Mouse (Mus musculus): ENCODE data around the gene Srsf9.
"Not testable (repeated sequence)": the region's sequence is repeated elsewhere in the genome, so short reads cannot be mapped to it uniquely, and the experiment has no call there.

Gene Srsf9

DNA sequence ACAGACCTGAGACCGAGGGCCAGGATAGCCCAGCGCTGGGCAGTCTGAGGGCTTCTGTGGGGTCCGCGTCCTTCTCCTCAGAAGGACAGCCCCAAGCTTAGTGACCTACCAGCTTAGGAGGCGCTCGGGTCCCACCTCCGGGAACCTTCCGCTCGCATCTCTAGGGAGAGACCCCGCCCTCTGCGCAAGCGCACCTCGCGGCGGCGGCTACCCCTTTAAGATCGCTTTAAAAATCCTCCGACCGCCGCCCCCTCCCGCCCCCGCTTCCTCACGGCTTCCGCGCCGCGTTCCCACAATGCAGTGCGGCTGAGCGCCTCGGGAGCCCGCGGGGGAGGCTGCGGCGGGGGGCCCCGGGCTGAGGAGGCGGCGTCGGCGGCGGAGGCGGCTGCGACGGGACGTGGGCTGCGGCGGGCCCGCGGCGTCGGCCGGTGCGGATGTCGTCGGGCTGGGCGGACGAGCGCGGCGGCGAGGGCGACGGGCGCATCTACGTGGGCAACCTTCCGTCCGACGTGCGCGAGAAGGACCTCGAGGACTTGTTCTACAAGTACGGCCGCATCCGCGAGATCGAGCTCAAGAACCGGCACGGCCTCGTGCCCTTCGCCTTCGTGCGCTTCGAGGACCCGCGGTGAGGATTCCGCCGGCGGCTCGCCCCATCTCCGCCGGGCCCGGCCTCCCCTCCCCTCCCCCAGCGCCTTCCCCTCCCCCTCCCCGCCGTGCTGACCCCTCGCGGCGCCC is at the start of gene Srsf9:
Srsf9 (plus strand) TSS at position 303 of the 735 bp plus-strand sequence.
- DNase-seq (ENCODE audit: extremely low read depth, low read depth, low spot score) = no peak

DNA sequence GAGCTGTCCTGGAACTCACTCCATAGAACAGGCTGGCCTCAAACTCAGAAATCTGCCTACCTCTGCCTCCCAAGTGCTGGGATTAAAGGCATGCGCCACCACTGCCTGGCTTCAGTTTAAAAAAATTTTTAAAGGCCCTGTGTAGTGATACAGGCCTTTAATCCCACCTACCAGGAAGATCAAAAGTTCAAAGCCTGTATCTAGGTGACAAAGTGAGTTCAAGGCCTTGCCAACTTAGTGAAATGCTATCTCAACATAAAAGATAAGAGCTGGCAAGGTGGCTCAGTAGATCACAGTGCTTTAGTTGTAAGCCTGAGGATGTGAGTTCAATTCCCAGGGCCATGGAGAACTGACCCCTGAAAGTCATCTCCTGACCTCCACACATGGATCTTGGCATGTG is 48.9 kb upstream of the Srsf9 start:
- DNase-seq (ENCODE audit: extremely low read depth, low read depth, low spot score) = no peak

DNA sequence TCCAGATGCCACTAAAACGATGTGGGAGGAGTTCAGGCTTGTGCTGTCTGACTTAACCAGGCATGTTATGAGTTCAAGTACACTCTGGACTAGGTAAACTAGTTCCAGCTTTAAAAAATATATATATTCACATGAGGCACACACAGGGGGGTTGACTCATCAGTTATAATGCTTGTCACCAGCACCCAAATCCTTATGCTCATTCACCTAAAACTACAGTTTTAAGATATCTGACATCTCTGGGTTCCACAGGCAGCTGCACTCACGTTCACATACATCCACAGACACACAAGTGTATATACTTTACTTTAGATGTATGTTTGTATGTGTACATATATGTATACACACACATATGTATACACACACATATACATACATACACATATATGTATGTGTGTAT is 48.2 kb upstream of the Srsf9 start:
- DNase-seq (ENCODE audit: extremely low read depth, low read depth, low spot score) = no peak

DNA sequence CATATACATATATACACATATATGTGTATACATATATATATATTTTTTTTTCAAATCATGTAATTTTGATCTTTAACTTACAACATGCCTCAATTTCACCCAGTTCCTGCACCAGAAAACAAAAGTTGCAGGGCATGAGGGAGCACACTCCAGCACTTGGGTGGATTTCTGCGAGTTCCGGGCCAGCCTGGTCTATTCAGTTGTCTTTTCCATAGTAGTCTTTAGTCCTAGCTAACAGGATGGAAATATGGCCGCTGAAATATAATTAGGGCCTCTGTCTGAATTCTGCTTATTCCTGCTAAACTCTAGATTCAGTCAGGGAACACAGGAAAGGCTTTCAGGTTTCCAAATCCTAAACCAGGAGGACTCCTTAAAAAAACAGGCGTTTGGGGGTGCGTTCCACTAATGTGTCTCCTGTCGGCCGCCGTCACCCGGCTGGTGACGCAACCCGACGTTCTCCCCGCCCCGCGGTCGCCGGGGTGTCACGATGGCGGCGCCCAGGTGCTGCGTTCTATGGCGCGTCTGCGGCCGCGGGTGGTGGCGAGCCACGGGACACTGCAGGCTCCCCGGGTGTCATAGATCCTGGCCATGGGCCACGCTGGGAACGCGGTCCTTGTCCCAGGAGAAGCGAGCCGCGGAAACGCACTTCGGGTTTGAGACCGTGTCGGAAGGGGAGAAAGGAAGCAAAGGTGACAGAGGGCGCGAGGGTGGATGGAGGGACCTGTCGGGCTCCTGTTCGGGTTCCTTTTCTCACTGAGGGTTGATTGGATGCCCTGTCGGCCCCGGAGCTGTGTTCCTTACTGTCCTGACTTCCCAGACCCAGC is 47.5 kb upstream of the Srsf9 start, which contains the start of gene Coq5:
Coq5 (plus strand) TSS at position 441 of the 824 bp plus-strand sequence.
- no peak for DNase-seq (ENCODE audit: extremely low read depth, low read depth, low spot score)

DNA sequence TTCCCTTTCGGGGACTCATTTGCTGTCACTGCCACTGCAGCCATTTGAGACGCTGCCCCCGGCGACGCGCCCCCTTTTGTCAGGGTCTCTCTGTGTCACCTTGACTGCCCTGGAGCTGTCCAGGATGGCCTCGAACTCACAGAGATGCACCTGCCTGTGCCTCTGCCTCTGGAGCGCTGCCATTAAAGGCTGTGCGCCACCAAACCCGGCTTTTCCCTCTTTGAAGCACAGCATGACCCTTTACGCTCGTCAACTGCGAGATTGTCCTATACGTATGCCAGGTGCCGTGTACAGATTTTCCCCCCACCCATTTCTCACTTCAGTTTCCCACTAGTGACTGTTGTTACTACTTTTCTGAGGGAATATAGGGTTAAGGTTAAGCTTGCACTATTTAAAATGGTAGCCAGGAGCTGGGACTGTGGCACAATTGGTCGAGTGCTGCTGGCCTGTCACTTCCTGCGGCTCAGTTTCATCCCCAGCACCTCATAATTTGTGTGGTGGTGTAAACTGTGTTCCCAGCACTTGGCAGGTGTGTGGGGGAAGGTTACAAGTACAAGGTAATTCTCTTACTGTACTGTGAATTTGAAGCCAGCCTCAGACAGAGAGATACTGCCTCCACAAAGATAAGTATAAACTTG is 46.8 kb upstream of the Srsf9 start:
- no peak for DNase-seq (ENCODE audit: extremely low read depth, low read depth, low spot score)

DNA sequence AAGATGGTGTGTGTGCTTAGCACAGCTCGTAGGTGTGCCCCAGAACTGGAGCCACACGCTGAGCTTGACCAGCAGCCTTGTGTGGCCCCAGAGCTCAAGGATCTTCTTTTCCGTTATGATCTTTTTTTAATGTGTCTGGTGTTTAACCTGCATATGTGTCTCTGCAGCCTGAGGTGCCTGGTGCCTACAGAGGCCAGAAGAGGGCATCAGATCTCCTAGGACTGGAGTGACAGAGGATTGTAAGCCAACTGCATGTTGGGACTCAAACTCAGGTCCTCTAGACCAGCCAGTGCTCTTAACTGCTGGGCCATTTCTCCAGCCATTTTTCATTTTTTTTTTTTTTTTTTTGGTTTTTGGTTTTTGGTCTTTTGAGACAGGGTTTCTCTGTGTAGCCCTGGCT is 42.2 kb upstream of the Srsf9 start:
- DNase-seq (ENCODE audit: extremely low read depth, low read depth, low spot score) = no peak

DNA sequence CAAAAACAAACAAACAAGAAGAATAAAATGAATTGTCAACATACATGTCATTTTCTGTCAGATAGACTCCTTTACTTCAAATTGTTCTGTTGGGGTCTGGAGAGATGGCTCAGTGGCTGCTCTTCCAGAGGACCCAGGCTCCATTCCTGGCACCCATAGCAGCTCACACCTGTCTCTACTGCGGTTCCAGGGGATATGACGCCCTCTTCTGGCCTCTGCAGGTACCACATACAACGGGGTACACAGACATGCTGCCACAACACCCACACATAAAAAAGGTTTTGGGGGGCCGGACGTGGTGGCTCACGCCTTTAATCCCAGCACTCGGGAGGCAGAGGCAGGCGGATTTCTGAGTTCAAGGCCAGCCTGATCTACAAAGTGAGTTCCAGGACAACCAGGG is 32.8 kb upstream of the Srsf9 start:
- no peak for DNase-seq (ENCODE audit: extremely low read depth, low read depth, low spot score)

DNA sequence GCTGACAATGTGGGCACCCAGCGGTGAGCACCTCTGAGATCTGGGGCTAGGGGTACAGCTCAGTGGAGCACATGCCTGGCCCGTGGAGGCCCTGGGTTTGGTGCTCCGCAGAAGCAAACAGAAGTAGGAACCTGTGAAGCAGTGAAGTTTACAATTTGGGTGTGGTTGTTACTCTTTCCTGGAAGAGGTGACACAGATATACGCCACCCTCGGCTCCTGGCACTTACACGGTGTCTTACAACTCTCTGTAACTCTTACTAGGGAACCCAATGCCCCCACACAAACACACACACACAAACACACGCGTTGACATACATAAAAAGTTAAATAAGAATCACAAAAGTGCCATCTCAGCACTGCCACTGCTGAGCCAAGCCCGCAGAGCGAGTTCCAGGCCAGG is 30.6 kb upstream of the Srsf9 start:
- no peak for DNase-seq (ENCODE audit: extremely low read depth, low read depth, low spot score)

DNA sequence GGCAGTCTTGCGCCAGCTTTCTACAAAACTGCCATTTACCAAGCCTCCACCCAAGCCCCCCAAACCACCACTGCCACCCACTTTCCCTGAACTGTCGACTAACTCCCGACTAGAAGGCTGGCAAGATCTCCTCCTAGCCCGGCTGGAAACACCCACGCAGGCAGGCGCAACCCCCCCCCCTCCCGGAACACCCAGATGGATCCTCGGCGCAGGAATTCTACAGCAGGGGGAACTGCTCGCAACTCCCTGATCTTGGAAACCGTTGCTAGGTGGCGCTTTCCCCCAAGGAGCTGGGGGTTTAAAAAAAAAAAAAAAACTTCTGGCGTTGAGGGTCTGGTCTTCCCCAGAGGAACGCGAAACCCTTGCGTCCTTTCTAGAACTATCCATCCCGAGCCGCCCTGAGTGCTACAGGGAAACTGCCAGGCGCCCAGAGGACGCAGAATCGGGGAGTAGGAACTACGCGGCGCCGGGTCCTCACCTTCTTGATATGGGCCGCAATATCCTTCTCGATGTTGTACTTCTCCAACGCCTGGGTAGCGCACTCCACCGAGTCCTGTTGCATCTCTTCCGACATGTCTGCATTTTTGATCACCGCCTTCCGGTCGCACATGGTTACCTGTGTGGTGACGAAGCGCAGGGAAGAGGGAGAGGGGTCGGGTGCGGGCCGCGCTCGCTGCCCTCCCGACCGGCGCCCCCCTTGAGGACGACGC is 26.8 kb upstream of the Srsf9 start:
- DNase-seq (ENCODE audit: extremely low read depth, low read depth, low spot score) = no peak

DNA sequence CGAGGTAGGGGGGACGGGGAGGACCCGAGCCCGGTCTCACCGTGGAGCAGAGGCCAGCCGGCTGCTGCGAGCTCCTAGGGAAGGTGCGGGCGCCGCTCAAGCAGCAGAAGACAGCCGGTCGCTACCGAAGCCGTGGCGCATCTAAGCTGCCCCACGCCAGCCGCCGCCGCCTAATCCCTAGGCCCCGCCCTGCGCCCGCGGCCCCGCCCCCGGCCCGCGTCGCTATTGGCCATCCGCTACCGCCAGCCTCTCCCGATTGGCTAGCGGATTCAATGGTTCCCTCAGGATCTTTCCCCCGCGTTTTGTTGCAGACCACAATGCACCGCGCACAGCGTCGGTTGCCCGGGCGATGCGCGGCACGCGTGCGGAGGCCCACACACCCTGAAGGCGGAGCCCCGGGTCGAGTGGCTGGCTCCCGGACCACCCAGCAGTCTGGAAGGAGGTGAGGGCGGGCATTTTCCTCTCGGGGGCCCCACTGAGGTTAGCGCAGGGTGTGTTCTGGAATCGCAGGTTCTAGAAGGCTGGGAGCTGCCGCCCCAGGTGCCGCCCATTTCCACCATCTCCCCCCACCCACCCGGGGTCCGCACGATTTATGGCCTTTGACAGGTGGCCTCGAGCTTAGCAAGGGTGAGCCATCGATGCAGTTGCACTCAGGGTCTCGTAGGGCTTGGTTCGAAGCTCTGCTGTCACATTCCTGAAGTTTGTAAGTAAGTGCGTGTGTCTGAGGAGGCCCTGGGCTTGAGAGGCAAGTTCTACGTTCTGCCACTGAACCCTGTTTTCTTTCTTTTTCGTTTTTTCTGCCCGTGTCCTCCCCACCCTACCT is 26.0 kb upstream of the Srsf9 start, which contains the start of gene Dynll1:
Dynll1 (minus strand) TSS at position 208 of the 823 bp plus-strand sequence.
- no peak for DNase-seq (ENCODE audit: extremely low read depth, low read depth, low spot score)

DNA sequence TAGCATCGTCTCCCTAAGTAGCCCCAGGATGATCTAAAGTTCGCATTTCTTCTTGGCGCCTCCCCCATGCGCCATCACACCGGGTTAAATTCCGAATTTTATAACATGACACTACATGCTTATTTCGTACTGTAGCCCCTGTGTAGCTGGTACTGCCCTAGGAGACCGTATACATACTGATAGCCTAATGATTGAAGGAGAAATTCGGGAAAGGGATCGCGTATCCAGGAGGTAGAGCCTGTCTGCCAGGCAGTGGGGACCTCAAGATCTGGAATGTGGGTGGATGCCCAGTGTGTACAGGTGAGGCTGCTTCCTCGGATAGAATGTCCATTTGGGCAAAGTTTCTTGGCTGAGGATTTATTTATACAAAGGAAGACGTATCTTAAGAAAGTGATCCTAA is 25.4 kb upstream of the Srsf9 start:
- DNase-seq (ENCODE audit: extremely low read depth, low read depth, low spot score) = no peak

DNA sequence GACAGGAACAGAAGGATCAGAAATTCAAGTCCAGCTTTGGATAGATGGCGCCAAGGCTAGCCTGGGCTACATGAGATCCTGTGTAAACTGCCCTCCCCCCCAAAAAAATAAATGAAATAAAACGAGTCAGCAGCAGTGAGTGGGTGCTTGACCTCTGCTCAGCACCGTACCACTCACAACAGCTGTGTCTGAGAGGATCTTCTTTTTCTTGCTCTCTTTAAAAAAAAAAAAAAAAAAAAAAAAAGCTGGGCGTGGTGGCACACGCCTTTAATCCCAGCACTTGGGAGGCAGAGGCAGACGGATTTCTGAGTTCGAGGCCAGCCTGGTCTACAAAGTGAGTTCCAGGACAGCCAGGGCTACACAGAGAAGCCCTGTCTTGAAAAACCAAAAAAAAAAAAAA is 24.8 kb upstream of the Srsf9 start:
- not testable (repeated sequence) for DNase-seq (ENCODE audit: extremely low read depth, low read depth, low spot score)

DNA sequence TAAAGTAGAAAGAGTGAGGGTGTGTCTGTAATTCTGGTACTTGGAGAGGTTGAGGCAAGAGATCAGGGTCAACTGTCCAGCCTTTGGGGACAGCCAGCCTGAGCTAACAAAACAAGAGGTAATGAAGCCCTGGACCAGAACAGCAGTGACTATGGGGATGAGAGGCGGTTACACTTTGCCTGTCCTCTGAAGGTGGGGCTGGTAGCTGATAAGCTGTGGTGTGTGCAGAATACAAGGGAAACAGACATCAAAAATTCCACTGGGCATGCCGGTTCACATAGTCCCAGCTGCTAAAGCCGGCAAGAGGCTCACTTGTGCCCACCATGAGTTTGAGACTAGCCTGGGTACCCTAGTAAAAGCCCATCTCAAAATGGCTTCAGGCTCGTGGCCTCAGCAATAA is 14.6 kb upstream of the Srsf9 start:
- no peak for DNase-seq (ENCODE audit: extremely low read depth, low read depth, low spot score)

DNA sequence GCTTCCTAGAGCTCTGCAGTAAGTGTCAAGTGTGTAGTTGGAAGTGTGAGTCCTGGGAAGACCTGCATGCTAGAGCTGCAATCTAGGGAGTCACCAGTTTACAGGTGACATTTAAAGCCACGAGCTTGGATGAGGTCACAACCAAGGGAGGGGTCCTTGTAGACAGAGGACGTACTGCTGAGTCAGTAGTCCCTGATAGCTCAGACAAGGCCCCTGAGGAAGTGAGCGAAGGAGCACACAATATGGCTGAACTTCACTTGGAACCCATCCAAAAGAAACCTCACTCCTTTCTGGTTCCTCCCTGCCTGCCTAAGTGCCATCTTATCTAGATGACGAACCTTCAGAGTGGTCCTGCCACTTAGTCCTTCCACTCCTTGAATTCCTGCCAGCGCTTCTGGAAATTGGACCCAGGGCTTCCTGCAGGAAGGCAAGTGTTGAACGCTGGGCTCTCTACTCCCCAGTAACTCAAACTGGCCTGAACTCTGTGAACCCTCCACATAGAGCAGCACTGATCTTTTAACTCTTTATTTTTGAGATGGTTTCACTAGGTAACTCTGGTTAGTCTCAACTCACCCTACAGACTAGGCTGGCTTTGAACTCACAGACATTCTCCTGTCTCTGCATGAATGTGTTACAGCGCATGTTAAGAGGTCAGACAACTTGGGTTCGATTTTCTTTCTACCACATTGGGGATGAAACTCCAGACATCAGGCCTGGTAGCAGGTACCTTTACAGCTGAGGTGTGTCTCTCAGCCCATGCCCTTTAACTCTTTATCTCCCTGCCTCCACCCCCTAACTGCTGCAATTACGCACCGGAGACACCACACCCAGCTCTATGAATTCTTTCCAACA is 13.9 kb upstream of the Srsf9 start:
- DNase-seq (ENCODE audit: extremely low read depth, low read depth, low spot score) = no peak

DNA sequence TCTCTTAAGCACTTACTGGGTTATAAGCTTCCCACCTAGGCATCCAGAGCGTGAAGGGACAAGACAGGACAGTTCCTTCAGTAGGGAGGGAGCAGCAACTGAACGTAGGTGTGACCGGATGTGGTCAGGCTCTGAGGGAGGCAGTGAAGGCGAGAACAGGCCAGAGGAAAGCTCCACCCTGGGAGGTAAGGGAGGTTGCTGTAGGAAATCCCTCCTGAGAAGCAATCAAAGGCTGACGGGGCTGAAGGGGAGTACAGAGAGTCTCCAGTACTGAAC is 13.4 kb upstream of the Srsf9 start:
- DNase-seq (ENCODE audit: extremely low read depth, low read depth, low spot score) = no peak

DNA sequence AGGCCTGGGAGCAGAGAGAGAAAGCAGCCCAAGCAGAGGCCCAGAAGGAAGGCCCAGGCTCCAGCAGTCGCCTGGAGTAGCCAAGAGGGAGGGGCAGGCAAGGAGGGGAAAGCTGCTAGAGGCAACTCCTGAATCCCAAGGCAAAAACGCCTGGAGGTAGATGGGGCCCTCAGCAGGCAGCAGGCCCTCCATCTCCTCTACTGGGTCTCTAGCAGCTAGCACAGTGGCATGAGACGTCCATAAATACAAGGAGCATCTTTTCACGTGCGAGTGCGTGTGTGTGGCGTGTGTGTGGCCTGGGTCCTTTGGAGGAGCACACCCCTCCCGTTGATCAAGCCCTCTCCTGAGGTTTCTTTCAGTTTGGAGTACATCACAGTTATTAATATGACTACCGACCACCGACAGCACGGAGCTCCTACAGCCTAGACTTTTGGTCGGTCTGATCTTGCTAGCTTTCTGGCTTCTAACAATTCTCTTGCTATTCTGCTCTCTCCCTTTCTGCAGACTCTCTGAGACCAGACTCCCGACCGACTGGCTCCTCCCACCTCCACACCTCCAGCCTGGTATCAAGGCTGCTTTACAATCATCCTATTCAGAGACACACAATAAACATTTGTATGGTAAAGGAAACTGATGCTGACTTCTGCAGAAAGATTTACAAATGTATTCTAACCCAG is 9.9 kb upstream of the Srsf9 start:
- no peak for DNase-seq (ENCODE audit: extremely low read depth, low read depth, low spot score)

DNA sequence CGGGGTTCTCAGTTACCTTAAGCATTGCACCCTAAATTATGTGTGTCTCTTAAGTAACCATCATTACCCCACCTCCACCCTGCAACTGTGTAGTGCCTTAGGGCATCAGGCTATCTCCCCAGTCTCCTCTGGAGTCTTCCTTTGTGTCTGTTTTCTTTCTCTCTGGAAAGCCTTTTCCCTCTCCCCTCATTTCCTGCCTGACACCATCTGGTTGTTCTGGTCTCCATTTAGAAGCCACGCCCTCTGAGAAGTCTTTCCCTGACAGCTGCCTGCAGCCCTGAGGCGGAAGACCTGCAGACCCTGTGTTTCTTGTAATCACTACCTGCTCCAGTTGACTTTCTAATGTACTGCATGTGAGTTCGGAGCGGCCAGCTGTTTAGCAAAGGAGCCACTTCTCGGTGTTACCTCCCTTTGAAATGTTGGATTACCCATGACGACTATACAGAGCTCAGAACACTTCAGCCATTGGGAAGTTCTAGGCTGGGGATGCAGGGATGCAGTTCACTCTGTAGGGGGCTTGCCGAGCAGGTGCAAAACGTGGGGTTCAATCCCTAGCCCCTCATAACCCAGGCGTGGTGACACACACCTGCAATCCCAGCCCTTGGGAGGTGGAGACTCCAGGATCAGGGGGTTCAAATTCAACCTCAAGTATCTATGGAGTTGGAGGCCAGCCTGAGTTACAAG is 9.2 kb upstream of the Srsf9 start:
- DNase-seq (ENCODE audit: extremely low read depth, low read depth, low spot score) = no peak

Data from fat pad, adult 2 months (tissue).